Mouse (Mus musculus) T-helper 1 cell (primary cell): Measurements from ENCODE around the gene Fam118b.

ENCODE experiments used
- in situ Hi-C: fragments of 300-600 bp; cut with MboI, MseI; formaldehyde crosslinking; loops from one replicate; pipeline ENCODE4 v1.15.1; 2025; ENCODE audit warnings: high pct_unique_total_duplicates

The Fam118b gene

DNA sequence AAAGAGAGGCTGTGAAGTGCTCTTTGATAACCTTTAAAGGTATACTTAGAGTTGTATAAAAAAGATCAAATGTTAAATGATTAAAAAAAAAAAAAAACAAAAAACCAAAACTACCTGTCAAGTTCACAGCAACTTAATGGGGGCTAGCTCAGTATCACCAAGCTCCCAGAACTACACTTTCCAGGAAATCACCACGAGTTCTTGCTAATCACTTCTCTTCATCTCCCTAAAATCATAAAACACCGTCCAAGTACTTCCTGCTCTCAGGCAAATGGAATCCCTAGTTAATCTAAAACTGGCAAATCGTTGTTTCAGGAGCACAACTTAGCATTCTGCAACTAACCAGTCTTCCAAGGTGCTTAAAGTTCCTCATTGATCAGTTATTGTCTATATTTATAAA lies 3.1 kb downstream of the Fam118b start:
- in situ Hi-C loops: loop anchor here (10.0 kb wide), 1 partner anchor 50 kb away; the partner anchor contains the start of gene Foxred1

DNA sequence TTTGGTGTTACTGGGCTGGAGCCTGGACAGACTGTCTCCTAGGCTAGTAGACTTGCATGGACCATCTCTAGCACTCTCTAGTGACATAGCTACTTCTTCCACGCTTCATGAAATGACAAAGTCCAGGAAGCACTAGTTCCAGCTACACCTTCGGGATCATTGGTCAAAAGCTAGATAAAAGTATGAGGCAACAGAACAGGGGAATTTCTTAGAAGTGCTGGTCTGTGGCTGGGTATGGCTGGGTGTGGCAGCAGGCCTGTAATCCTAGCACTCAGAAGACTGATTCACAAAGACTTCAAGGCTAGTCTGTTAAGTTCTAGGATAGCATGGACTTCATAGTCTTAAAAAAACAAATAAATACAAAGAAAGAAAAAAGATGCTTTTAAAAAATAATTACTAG lies 4.2 kb downstream of the Fam118b start:
- in situ Hi-C loops: loop anchor here (10.0 kb wide), 1 partner anchor 49 kb away; the partner anchor contains the start of gene Foxred1

DNA sequence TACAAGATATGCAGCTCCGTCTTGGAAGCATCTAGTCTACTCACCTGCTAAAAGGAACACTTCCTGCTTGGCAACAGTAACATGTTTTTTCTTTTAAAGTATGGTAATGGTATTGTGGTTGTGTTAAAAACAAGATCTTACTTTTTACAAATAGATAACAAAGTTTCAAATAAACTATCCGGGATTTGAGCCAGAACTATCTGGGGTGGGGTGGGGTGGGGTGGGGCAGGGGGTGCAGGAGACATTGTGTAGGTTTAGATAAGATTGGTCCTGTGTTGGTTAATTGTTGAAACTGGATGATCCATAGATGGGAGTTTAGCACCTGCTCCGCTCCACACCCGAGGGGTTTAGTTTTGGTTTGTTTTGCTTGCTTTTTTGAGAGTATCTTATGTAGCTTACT lies 5.2 kb downstream of the Fam118b start:
- in situ Hi-C loops: loop anchor here (10.0 kb wide), 1 partner anchor 48 kb away; the partner anchor contains the start of gene Foxred1

DNA sequence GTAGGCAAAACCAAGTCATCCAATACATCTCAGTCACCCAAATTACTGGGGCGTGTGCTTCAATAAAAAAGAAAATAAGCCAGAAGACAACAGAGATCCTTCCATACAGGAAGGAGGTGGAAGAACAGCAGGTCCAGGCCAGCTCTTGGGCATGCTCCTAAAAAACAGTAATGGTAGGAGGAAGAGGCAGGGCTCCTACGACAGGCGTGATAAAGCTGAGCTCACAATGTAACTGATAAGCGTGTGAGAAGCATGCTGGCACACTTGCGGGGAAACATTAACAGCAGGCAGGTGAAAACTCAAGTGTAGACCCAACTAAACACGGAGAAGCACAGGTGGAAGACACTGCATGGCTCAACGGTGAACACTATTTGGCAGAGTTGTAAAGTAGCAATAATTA lies 10.2 kb downstream of the Fam118b start:
- in situ Hi-C loops: no loop called here

DNA sequence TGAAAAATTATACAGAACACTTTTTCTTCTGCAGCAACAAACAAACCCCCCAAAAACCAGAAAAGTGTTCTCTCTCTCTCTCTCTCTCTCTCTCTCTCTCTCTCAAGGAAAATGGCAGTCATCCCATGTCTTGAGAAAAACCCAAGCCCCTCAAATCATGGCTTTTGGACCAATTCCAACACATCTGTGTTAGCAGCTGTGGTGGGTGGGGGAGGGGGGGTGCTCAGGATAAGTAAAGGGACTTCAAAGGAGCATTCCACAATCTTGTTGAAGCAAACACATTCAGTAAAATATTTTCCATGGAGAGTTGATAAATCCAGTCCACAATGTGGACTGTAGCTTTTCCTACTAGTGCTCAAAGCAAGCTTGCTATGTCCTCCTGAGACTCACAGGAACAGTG lies 18.1 kb downstream of the Fam118b start:
- in situ Hi-C loops: no loop called here

DNA sequence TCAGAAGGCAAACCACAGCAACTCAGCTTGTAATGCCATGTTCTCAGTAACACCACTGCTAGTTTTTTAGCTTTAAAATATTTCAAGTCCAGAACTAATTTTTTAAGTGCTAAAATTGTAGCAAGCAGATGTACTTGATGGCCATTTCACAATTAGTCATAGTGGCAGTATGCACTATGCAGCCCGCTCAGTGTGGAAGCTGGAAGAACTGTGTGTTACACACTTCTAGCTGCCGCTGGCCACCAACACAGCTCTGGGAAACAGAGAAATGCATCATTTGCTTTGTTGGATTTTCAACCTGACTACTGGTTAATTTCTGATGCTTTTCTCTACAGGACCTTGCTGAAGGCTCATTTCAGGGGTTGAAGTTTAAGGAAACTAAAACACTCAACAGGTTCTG lies 20.2 kb downstream of the Fam118b start:
- in situ Hi-C loops: no loop called here

DNA sequence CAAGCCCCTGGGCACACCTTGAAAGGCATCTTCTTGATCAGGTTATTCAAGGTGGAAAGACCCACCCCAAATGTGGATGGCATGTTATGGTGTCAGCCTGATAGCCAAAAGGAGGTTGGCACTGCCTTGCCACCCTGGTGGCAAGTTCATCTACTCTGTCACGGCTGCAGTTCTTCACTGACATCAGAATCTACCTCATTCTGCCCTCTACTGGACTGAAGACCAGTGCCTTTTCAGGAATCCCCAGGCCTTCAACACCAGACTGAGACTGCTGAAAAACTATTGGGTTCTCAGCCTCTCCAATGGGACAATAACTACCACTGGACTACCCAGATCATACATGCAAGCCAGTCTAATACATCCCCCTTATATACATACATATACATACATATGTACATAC lies 27.9 kb downstream of the Fam118b start:
- in situ Hi-C loops: loop anchor here (10.0 kb wide), 1 partner anchor 245 kb away; no protein-coding TSS in a partner anchor

DNA sequence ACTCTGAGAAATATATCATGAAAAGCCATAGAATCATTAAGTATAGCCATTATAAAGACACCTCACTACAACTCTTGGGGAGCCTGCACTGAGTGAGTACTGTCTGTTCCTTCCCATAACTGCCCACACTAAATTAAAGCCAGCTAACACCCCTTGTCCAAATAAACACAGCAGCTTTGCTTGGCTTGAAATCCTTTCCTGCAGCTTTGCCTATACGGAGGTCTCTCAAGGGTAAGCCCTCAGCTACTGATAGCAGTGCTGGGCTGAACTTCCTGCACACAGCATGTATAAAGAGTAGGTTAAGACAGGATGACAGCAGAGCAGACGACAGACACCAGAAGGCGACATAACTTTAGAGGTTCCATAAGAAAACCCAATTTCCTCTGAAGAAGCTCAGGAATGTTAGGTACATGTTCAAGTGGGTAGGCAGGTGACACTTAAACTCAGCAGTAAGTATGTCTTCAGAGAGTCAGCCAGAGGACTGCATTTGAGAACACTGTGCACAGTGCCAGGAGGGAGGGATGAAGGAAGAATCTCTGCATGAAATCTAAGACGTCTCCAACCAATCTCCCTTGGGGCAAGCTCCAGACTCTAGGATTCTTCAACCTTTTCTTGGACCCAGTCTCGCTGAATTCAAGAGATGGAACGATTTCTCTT lies 28.6 kb downstream of the Fam118b start:
- in situ Hi-C loops: loop anchor here (10.0 kb wide), 1 partner anchor 244 kb away; no protein-coding TSS in a partner anchor

DNA sequence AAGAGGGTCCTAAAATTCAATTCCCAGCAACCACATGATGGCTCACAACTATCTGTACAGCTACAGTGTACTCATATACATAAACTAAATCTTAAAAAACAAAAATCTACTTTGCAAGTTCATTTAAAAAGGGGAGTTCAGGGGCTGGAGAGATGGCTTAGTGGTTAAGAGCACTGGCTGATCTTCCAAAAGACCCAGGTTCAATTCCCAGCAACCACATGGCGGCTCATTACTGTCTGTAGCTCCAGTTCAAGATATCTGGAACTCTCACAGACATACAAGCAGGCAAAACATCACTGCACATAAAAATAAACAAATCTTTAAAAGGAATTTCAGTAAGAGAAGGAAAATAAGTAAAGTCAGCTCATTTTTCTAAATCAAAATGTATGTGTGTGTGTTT lies 29.2 kb downstream of the Fam118b start:
- in situ Hi-C loops: loop anchor here (10.0 kb wide), 1 partner anchor 244 kb away; no protein-coding TSS in a partner anchor

DNA sequence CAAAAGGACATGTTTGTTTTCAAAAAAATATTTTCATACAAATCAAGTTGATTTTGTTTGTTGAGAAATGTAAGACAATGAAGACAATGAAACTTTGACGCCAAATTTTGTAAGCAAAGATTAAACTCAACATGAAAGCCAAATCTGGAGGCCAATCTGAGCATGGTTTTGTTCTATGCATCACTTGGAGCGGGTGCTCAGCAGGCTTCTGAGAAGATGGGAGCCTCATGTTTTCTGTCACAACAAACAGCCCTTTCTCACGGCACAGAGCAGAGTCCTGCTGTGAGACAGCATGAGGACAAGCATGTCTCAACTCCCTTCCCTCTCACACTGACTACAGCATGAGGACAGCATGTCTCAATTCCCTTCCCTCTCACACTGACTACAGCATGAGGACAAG lies 31.6 kb downstream of the Fam118b start:
- in situ Hi-C loops: loop anchor here (10.0 kb wide), 1 partner anchor 241 kb away; no protein-coding TSS in a partner anchor

DNA sequence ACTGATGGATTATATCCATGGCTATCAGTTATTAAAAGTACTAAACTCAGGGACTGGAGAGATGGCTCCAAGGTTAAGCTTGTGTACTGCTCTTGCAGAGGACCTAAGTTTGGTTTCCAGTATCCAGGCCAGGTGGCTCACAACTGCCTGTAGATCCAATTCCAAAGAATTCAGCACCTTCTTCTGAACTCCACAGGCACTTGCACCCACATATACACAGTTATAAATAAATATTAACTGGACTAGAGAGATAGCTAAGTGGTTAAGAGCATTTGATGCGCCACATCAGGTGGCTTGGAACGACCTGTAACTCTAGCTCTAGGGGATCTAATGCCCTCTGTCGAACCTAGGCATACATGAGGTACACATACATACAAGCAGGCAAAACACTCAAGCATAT lies 38.9 kb downstream of the Fam118b start:
- in situ Hi-C loops: no loop called here

DNA sequence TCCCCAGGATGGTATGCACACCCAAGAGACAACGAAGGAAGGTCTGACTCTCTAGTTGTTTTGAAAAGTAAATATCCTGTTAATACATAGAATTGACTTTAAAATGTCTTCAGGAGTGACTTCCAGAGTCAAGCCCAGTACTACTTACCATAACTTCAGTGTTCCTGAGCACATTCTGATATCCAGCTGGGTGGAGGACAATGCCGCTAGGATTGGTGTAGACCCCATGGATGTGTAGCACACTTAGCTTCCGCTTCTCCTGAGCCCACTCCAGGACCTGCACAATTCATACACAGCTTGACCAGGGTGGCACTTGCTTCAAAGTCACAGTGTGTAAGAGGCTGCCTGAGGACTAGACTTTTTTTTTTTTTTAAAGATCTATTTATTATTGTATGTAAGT lies 44.1 kb downstream of the Fam118b start:
- in situ Hi-C loops: loop anchor here (25.0 kb wide), 1 partner anchor 1539 kb away; the partner anchor contains the start of gene Stt3a

DNA sequence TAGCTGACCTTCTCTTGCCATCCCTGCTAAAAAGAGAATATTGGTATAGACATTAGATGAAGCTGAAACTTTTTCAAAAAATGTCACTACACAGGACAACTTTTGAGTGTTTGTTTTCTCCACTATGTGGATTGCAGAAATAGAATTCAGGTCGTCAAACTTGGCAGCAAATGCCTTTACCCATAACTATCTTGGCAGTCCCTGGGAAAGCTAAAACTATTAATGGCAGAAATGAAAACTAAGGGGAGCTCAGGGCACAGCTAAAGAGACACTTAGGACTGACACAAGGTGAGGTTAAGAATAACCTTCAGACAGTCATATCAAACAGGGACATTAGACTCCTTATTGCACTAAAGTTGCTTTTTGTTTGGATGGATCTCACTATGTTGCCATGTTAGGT lies 49.6 kb downstream of the Fam118b start:
- in situ Hi-C loops: loop anchor here (10.0 to 25.0 kb wide), 2 partner anchors 47 to 1544 kb away; partner anchors contain the start of genes Fam118b, Rpusd4 and Stt3a

DNA sequence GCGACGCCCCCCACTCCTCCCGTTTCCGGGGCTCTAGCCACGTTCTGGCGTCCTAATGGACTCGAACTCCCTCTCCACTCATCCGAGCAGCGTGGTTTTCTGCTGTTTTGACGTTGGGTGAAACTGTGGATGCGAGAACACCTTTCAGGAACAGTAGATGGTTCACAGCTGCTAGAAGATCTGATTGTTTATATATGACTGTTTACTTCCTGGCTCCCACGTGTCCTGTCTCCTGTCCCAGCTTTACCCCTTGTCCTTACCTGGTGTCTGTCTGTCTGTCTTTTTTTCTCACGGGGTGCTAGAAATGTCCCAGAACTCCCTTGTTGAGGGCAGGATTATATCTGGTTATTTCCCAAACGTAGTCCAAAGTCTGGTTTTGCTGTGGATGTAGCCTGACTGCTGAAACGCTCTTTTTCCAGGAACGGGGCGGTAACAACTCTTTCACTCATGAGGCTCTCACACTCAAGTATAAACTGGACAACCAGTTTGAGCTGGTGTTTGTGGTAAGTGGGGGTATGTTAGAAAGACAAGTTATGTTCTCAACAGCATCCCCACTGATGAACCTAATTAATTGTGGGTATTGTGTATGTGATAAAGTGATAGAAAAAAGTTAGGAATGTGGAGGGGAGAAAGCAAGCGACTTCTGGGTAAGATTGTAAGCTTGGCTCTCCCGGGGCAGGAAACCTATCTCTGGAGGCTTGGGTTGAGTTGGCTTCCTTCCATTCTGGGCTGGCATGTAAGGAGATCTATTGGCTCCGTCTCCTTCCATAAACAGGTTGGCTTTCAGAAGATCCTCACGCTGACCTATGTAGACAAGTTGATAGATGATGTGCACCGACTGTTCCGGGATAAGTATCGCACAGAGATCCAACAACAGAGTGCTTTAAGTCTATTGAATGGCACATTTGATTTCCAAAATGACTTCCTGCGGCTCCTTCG lies 55.8 kb downstream of the Fam118b start:
- in situ Hi-C loops: loop anchor here (5.0 to 25.0 kb wide), 3 partner anchors 53 to 1550 kb away; partner anchors contain the start of genes Fam118b, Rpusd4 and Stt3a

DNA sequence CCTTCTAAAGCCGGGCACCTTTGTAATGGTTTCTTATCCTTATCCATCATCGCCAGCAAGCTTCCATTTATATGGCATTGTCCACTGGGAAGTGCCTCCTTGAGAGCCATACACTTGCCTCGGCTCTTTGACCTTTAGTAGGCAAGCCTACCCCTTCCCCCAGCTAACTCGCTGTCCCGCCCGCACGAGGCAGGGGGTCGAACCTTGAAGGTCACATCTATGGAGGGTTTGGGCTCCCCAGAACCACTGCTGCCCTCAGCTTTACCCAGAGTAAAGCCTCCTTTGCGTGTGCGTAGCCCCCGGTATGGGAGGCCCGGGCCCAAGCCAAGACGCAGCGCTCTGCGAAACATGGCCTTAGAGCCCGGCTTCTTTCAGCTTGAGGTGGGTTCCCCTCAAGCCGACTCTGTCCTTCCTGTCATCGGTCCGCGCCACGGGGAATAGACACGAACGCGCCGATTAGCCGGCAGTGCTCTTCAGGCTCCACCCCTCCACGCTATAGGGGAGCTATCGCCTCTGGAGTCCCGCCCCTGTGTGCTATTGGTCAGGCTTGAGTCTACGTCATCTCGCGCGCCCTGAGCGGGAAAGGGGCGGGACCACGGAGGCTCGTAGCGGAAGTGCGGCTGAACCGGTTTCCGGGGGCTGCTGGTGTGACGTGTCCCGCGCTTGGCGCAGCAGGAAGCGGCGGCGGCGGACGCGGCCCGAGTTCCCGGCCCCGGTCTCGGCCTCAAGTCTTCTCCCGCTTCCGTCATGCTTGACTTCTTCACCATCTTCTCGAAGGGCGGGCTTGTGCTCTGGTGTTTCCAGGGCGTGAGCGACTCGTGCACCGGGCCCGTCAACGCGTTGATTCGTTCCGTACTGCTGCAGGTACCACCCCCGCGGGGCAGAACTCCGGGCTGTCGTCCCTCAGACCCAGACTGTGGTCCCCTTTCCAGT lies 56.8 kb downstream of the Fam118b start, which contains the start of gene Foxred1:
Gene Foxred1, minus strand, starts transcription at position 514 of the 933 bp plus-strand sequence.
- in situ Hi-C loops: loop anchor here (5.0 to 25.0 kb wide), 3 partner anchors 54 to 1551 kb away; partner anchors contain the start of genes Fam118b, Rpusd4 and Stt3a

DNA sequence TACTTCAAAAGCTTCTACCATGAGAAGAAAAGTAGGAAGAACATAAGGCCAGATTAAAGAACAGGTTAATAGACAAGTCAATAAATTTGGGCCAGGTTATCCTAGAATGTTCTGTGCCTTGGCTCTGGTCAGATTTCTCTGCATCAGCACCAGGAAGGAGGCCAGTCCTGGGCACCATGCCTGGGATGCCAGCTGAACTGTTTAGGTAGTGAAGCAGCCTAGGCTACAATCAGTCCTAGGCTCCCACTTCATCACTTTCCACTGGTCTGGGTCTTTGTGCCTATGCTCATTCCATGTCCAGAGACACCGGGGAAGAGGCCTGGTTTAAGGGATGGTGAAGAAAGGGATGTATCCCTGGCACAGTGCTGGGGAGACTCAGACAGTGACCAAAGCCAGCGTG lies 63.2 kb downstream of the Fam118b start:
- in situ Hi-C loops: loop anchor here (25.0 kb wide), 1 partner anchor 1558 kb away; the partner anchor contains the start of gene Stt3a

DNA sequence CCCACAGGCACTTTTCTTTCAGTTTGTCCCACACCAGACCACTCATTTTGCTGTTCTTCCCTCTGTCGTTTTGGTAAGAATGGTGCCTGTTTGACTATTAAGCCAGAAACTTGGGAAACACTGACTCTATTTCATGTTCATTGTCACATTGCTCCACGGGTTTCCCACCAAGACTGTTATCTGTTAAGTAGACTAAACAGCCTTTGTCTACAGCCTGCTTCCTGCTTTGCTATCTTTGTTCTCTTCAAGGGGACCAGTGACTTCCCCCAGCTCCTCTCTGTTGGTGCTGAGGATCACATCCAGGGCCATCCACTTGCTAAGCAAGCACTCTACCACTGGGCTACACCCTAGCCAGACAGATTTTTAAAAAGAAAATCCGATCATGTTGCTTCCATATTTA lies 64.1 kb downstream of the Fam118b start:
- in situ Hi-C loops: loop anchor here (25.0 kb wide), 1 partner anchor 1559 kb away; the partner anchor contains the start of gene Stt3a

DNA sequence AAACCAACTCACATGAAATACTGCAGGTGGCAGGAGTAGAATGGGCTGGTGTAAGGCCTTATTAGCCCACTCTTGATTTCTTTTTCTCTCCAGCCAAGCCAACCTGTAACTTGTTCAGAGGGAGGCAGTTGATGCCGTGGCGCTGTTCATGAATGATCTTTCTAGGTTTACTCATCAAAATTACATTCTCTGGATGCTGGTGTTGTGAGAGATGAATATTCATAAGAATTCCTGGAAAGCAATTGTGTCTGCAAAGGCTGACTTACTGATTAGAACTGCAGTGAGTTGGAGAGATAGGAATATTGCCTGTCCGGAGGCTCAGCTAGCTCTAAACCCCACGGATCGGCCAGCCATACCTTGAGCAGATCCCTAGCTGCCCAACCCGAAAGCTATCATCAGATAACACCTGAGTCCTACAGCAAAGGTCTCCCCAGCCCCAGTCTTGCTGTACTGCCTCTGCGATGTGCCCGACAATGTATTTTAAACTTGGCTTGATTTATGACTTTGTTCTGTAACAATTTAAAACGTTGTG lies 67.0 kb downstream of the Fam118b start:
- in situ Hi-C loops: loop anchor here (25.0 kb wide), 1 partner anchor 1562 kb away; the partner anchor contains the start of gene Stt3a

DNA sequence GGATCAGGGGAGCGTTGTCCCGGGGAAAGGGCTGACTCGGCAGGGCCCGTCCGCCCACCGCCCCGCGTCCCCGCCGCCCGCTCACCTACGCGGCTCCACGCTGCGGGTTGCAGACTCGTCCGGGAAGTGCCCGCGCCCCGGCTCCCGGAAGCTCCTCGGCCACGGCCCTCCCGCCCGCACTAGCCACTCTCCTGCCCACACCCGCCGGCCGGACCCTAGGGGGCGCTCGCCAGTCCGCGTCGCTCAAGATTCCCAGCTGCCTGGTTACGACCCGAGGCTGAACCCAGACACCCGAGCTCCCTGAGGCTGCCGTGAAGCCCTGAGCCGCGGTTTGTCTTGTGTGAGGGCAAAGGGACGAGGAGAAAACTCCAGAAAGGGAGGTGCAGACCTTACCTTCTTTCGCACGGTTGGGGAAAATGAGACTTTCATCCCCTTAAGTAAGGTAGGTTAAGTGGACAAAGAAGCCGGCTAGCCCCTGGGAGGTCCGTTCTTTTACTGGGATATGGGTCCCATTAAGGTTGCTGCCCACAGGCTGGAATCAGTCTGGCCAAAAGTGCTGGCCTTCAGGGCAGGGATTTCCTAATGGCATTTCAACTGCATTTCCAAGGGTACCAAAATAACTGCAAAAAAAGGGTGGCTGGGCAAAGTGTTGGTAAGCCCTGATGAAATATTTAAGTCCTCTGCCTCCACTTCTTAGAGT lies 67.7 kb downstream of the Fam118b start, which contains the start of the genes Srpr and Tirap:
Gene Srpr, plus strand, starts transcription at position 404 of the 700 bp plus-strand sequence.
Gene Tirap, minus strand, starts transcription at position 520 of the 700 bp plus-strand sequence.
- in situ Hi-C loops: loop anchor here (25.0 kb wide), 1 partner anchor 1562 kb away; the partner anchor contains the start of gene Stt3a
